Mouse (Mus musculus) limb, embryonic 11.5 days (tissue): ENCODE data around the gene Pdk1. TPM values are rescaled to one million over a fixed set of nuclear protein-coding genes. Genes with fewer than 3 reads are reported as not detected.

Experiments
- ATAC-seq: fragments of 200-750 bp; cut with Nextera tagmentation; 2 replicates; pipeline ENCODE4 v1.8.0; 2017; ENCODE audit warnings: low read depth; ENCODE audit not compliant: insufficient number of reproducible peaks, low FRiP score, low TSS enrichment
- DNase-seq: peaks from one replicate; pipeline ENCODE4 v3.0.0-alpha.2; 2015; ENCODE audit warnings: low spot score
- H3K27ac ChIP-seq: fragments of 300-500 bp; sonication (generic); replicated peaks from 2 replicates; pipeline ENCODE4 v1.5.1; 2014; ENCODE audit warnings: low read depth, mild to moderate bottlenecking, low read length
- H3K27me3 ChIP-seq: fragments of 300-500 bp; sonication (generic); 2 replicates; pipeline ENCODE4 v1.6.1; 2014; ENCODE audit warnings: mild to moderate bottlenecking, low read length, mixed read lengths; ENCODE audit not compliant: control insufficient read depth, insufficient read depth
- H3K36me3 ChIP-seq: fragments of 300-500 bp; sonication (generic); 2 replicates; pipeline ENCODE4 v1.6.1; 2014; ENCODE audit warnings: mild to moderate bottlenecking, low read length, moderate library complexity, mixed read lengths; ENCODE audit not compliant: control insufficient read depth, insufficient read depth
- H3K4me1 ChIP-seq: fragments of 300-500 bp; sonication (generic); 2 replicates; pipeline ENCODE4 v1.6.1; 2014; ENCODE audit warnings: low read length, mixed read lengths; ENCODE audit not compliant: control insufficient read depth, insufficient read depth
- H3K4me2 ChIP-seq: fragments of 300-500 bp; sonication (generic); 2 replicates; pipeline ENCODE4 v1.6.1; 2014; ENCODE audit warnings: low read depth, mild to moderate bottlenecking, moderate library complexity; ENCODE audit not compliant: severe bottlenecking
- H3K4me3 ChIP-seq: fragments of 300-500 bp; sonication (generic); 2 replicates; pipeline ENCODE4 v1.5.1; 2014; ENCODE audit warnings: low read depth, low read length
- H3K9ac ChIP-seq: fragments of 300-500 bp; sonication (generic); 2 replicates; pipeline ENCODE4 v1.6.1; 2014; ENCODE audit warnings: mild to moderate bottlenecking, low read length
- H3K9me3 ChIP-seq: fragments of 300-500 bp; sonication (generic); 2 replicates; pipeline ENCODE4 v1.6.1; 2016; ENCODE audit warnings: low read length; ENCODE audit not compliant: control insufficient read depth
- WGBS: fragments of 180-500 bp; shearing (Covaris S2); extraction: QIAGEN DNeasy Blood & Tissue Kit; methylation state at CpG from one replicate; pipeline ENCODE4 v1.1.7; 2014; 5-methylcytosine and 5-hydroxymethylcytosine counted together
- polyA plus RNA-seq: library from polyadenylated mRNA; unstranded; fragments of >200 nt; fragmentation: Nextera tagmentation; extraction: Ambion mirVana; gene quantifications from 2 replicates; pipeline ENCODE4 v1.2.1, GENCODE M21; 2014

The Pdk1 gene
- polyA plus RNA-seq, 1 experiment from 2014 or later = 49.1 TPM

- Histone ChIP-seq H3K4me3 (no peak overlapping the region), H3K27ac (no peak overlapping the region), H3K4me1 (no peaks in the 10 kb centered on the region), H3K36me3 (no peaks in the 10 kb centered on the region), H3K4me2 (no peak overlapping the region), H3K9ac (no peak overlapping the region), H3K27me3 (no peaks in the 10 kb centered on the region), H3K9me3 (no peaks in the 10 kb centered on the region)
- ATAC-seq (no peak), DNase-seq (no peak)
- 82% methylated on average over 1 of the region's 1 CpGs for WGBS
Measured at GRCm38 (mm10) chr2:71936711-71937110, 63.7 kb downstream of the Pdk1 start.

DNA sequence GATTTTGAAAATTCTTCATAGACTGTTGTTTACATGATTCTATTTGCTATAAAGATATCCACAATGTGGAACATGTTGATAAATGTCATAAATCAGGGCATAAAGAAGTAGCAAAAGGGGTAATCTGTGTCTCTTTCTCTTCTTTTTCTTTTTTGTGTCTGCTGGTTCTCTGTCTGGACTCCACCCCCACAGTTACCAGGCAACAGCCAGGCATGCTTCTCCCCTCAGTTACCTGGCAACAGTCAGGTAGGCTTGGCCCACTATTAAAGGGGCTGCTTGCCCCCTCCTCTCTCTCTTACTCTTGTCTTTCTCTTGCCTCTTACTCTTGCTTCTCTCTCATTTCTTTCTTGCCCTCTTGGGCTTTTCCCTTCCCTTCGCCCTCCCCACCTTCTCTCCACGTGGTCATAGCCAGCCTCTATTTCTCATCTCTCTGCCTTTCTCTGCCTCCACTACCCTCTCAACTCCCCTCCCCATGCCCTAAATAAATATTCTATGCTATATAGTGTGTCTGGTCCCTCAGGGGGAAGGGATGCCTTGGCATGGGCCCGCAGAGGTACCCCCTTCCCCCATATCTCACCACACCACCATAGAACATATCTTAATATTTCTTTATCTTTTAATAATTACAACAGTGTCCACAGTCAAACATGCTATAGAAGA lies 64.8 kb downstream of the Pdk1 start:
- Histone ChIP-seq H3K9me3 (no peaks in the 10 kb centered on the region), H3K4me1 (no peaks in the 10 kb centered on the region), H3K36me3 (no peaks in the 10 kb centered on the region), H3K4me2 (no peak overlapping the region), H3K27me3 (no peaks in the 10 kb centered on the region), H3K9ac (no peak overlapping the region), H3K27ac (no peak overlapping the region), H3K4me3 (no peak overlapping the region)
- WGBS = 90% methylated on average over 3 of the region's 3 CpGs
- DNase-seq = no peak
- no peak for ATAC-seq

DNA sequence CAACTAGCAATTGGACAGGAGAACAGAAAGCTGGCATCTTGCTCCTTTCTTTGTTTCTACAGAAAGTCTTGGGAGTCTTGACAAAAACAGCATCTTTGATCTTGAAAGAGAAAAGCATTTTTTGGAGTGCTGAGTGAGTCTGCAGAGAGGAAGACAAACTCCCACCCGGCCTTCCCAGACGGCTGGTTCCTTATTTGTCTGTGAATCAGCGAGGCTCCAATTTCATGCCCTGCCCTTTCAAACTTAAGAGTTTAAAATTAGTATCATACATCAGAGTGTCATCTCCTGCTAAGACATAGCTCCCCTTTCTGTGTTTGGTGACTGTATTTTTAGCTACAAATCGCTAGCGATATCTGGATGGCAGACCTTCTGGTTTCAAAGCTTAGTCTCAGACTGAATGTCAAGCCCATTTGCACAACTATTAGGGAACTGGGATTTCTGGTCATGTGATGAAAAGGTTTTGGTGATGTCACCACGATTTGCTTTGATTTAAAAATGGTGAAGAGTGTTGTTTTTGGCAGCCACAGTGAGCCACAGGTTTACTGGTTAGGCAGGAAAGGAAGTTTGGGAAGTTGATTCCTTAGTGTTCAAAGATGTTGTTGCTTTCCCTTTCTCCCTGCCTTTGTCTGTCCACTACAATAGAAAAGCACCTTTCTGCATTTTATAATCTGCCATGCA lies 65.8 kb downstream of the Pdk1 start:
- ATAC-seq (no peak), DNase-seq (no peak)
- Histone ChIP-seq H3K9ac (no peak overlapping the region), H3K27me3 (no peaks in the 10 kb centered on the region), H3K27ac (no peak overlapping the region), H3K4me3 (no peak overlapping the region), H3K9me3 (no peaks in the 10 kb centered on the region), H3K4me1 (no peaks in the 10 kb centered on the region), H3K36me3 (no peaks in the 10 kb centered on the region), H3K4me2 (no peak overlapping the region)
- 72% methylated on average over 6 of the region's 6 CpGs for WGBS

DNA sequence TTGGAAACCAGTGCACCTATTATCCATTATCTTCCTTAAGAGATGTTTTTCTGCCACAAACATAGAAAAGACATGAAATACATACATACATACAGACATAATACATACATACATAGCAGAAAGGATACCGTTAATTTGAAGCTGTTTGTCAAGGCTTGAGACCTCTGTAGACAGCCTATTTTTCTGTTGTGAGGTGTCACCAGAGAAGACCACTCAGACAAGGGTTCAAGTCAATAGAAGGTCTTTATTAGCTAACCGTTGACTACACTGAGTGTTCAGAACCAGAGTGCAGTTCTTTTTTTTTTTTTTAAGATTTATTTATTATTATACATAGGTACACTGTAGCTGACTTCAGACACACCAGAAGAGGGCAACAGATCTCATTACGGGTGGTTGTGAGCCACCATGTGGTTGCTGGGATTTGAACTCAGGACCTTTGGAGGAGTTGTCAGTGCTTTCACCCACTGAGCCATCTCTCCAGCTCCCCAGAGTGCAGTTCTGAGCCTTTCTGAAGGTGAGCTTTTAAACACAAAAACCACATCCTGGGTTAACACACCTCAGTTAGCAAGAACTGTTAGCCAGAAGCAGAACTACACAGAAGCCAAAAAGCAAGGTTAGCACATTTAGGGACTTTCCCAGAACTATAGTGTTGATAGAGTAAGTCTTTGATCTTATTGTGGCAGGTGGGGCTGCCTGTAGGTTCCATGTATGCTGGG lies 68.1 kb downstream of the Pdk1 start:
- H3K36me3 ChIP-seq = no peaks in the 10 kb centered on the region
- H3K9ac ChIP-seq = no peak overlapping the region
- H3K27ac ChIP-seq = no peak overlapping the region
- no peak for DNase-seq
- no peaks in the 10 kb centered on the region for H3K4me1 ChIP-seq
- H3K4me2 ChIP-seq = no peak overlapping the region
- H3K4me3 ChIP-seq = no peak overlapping the region
- H3K9me3 ChIP-seq = no peaks in the 10 kb centered on the region
- no peak for ATAC-seq
- 94% methylated on average over 3 of the region's 3 CpGs for WGBS
- H3K27me3 ChIP-seq = no peaks in the 10 kb centered on the region

DNA sequence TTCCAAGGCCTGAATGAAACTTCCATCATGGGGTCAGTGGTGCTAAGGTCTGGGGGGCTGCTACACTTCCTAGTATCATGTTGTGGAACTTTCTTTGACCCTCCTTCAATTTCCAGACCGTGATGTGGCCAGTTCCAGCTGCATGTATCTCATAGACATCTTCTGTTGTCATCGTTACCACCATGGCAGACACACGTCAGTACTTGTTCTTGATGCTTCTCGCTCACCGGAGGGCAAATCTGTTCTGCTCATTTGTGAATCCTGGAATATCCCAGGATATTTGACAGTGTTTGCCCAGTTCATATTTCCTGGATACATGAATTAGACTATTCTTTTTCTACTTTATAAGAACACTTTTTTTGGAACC lies 68.7 kb downstream of the Pdk1 start:
- Histone ChIP-seq H3K27ac (no peak overlapping the region), H3K4me3 (no peak overlapping the region), H3K4me1 (no peaks in the 10 kb centered on the region), H3K9me3 (no peaks in the 10 kb centered on the region), H3K27me3 (no peaks in the 10 kb centered on the region), H3K4me2 (no peak overlapping the region), H3K9ac (no peak overlapping the region), H3K36me3 (no peaks in the 10 kb centered on the region)
- no peak for DNase-seq
- ATAC-seq = no peak
- WGBS = 92% methylated on average over 5 of the region's 5 CpGs

- ATAC-seq (no peak), DNase-seq (no peak)
- H3K27ac ChIP-seq = no peak overlapping the region
- H3K27me3 ChIP-seq = no peaks in the 10 kb centered on the region
- no peak overlapping the region for H3K4me3 ChIP-seq
- H3K4me1 ChIP-seq = no peaks in the 10 kb centered on the region
- no peaks in the 10 kb centered on the region for H3K36me3 ChIP-seq
- no peak overlapping the region for H3K9ac ChIP-seq
- no peak overlapping the region for H3K4me2 ChIP-seq
- no peaks in the 10 kb centered on the region for H3K9me3 ChIP-seq
- WGBS = 81% methylated on average over 4 of the region's 4 CpGs
Measured at GRCm38 (mm10) chr2:71951212-71951611, 78.2 kb downstream of the Pdk1 start.

Other genes starting within 250 kb of the Pdk1 start
- 28.0 and 31.2 TPM in 2 replicates for gene Itga6, start 127.6 kb upstream of the Pdk1 start, polyA plus RNA-seq
- gene Rapgef4, start 108.0 kb downstream of the Pdk1 start, polyA plus RNA-seq = 0.88 and 1.6 TPM in 2 replicates